Mouse (Mus musculus): Measurements from ENCODE around the gene Eps15l1.

- no peak for TF ChIP-seq EP300 (IDR thresholded peaks at IDR 0.05; ENCODE audit: low read depth)
- no peak for TF ChIP-seq CTCF (IDR thresholded peaks at IDR 0.05; ENCODE audit: low read depth)
Measured at GRCm38 (mm10) chr8:72317741-72318301, 103.4 kb downstream of the Eps15l1 start.

Data from liver, embryonic 14.5 days (tissue).